Comparison of ENCODE assay signal across 9 mouse cellular contexts in the genomic region with DNA sequence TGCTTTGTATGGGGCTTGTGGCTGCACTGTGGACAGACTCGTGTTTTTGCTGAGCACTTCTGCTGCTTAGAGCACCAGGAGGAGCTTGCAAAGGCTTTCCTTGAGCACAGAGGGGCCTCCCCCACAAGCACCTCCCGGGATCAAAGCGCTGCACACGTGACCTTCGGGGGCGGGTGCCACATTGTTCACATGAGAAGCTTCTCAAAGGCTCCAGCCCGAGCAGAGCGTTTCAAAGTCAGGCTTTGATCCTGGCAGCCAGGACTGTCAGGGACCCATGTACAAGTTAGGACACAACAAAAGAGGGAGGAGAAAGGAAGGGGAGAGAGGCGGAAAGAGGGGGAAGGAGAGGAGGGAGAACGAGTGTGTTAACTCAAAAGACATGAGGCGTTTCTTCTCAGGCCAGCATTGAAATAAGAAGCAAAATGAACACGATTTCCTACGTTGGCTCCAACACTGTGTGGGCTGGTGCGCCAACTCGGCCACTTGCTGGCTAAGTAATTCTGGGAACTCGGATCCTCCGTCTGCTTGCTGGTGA. TPM values are rescaled to one million over a fixed set of nuclear protein-coding genes. Genes with fewer than 3 reads are reported as not detected.
DNase-seq lines count a peak whose midpoint lies in the region; ATAC-seq lines count a peak whose summit lies in the region.
"Had no signal": no experiment of that assay in that cellular context is flagged by ENCODE, and none has a peak within 500 bp of the region (broad histone marks: within the 10 kb centered on the region; RNA-seq: fewer than 3 reads in every experiment).

No protein-coding gene starts in this region.

- no peaks in the 10 kb centered on the region for H3K36me3 ChIP-seq in embryonic facial prominence, embryonic 11.5 days (replicated peaks; ENCODE audit: control insufficient read depth, insufficient read depth, low read depth, low read length)
- H3K36me3 ChIP-seq in heart, embryonic 14.5 days (ENCODE audit: control insufficient read depth, insufficient read depth, low read length) = no peaks in the 10 kb centered on the region
- H3K36me3 ChIP-seq in liver, embryonic 11.5 days (ENCODE audit: control insufficient read depth, insufficient read depth, low read length) = no peaks in the 10 kb centered on the region
- H3K36me3 ChIP-seq in neural tube, embryonic 13.5 days = no peaks in the 10 kb centered on the region
- H3K36me3 ChIP-seq: G1E had no signal

- ATAC-seq in embryonic facial prominence, embryonic 11.5 days (replicated peaks; ENCODE audit: insufficient number of reproducible peaks, low FRiP score, low TSS enrichment, low read depth) = peak; percentile 87
- ATAC-seq in heart, embryonic 14.5 days (ENCODE audit: insufficient number of reproducible peaks, insufficient read depth, low FRiP score, low read depth) = peak; percentile 39; the same call in 1 of the 2 replicates
- no peak for ATAC-seq in liver, embryonic 11.5 days (replicated peaks; ENCODE audit: low FRiP score)
- peak; percentile 74 for ATAC-seq in neural tube, embryonic 13.5 days (ENCODE audit: low read depth)

- H3K4me3 ChIP-seq in embryonic facial prominence, embryonic 11.5 days (ENCODE audit: low read depth, low read length) = no peak overlapping the region
- H3K4me3 ChIP-seq in heart, embryonic 14.5 days (ENCODE audit: control insufficient read depth in 1 of 2, insufficient read depth in 1 of 2, low read depth in 1 of 2, low read length in 2 of 2) = peak overlapping the region; percentile 31 to 46
- H3K4me3 ChIP-seq in liver, embryonic 11.5 days (ENCODE audit: low read depth, low read length) = no peak overlapping the region
- peak overlapping the region; percentile 13 for H3K4me3 ChIP-seq in neural tube, embryonic 13.5 days

- peak; percentile 94 for DNase-seq in heart, adult 11 months
- no peak for DNase-seq in heart, adult 8-10 months (ENCODE audit: low spot score)
- peak; percentile 91 for DNase-seq in embryonic facial prominence, embryonic 11.5 days (ENCODE audit: low spot score)
- peak; percentile 49 for DNase-seq in kidney, postnatal 14 days
- DNase-seq in liver, embryonic 11.5 days (ENCODE audit: low spot score) = peak; percentile 51
- peak; percentile 80 to 86 for DNase-seq in thymus, postnatal 10 days (ENCODE audit: low spot score in 2 of 2)

- no peaks in the 10 kb centered on the region for H3K4me1 ChIP-seq in embryonic facial prominence, embryonic 11.5 days (ENCODE audit: control insufficient read depth, insufficient read depth, low read length)
- peaks cover 7 to 15% of the 10 kb centered on the region in 2 experiments for H3K4me1 ChIP-seq in heart, embryonic 14.5 days (ENCODE audit: control insufficient read depth in 2 of 2, insufficient read depth in 2 of 2, low read length in 2 of 2)
- no peaks in the 10 kb centered on the region; the same call in 1 of the 2 replicates for H3K4me1 ChIP-seq in liver, embryonic 11.5 days (replicated peaks; ENCODE audit: control insufficient read depth, insufficient read depth, low read length)
- peaks cover 18% of the 10 kb centered on the region for H3K4me1 ChIP-seq in neural tube, embryonic 13.5 days (replicated peaks)

- WGBS in embryonic facial prominence, embryonic 11.5 days = under 1% methylated on average over 17 of the region's 17 CpGs
- 2% methylated on average over 17 of the region's 17 CpGs for WGBS in heart, embryonic 14.5 days
- 7% methylated on average over 17 of the region's 17 CpGs for WGBS in liver, embryonic 11.5 days
- under 1% methylated on average over 17 of the region's 17 CpGs for WGBS in neural tube, embryonic 13.5 days

- H3K9me3 ChIP-seq in embryonic facial prominence, embryonic 11.5 days (replicated peaks; ENCODE audit: control insufficient read depth, low read length) = no peaks in the 10 kb centered on the region
- no peaks in the 10 kb centered on the region for H3K9me3 ChIP-seq in heart, embryonic 14.5 days (ENCODE audit: control insufficient read depth, low read length)
- no peaks in the 10 kb centered on the region for H3K9me3 ChIP-seq in liver, embryonic 11.5 days (ENCODE audit: control insufficient read depth, low read length)
- no peaks in the 10 kb centered on the region for H3K9me3 ChIP-seq in neural tube, embryonic 13.5 days
- H3K9me3 ChIP-seq: G1E had no signal

- peak overlapping the region; percentile 50 for H3K9ac ChIP-seq in embryonic facial prominence, embryonic 11.5 days (replicated peaks; ENCODE audit: low read length)
- peak overlapping the region; percentile 52 for H3K9ac ChIP-seq in heart, embryonic 14.5 days (ENCODE audit: low read length)
- H3K9ac ChIP-seq in liver, embryonic 11.5 days (ENCODE audit: low read depth, low read length) = no peak overlapping the region
- no peak overlapping the region; the same call in 1 of the 2 replicates for H3K9ac ChIP-seq in neural tube, embryonic 13.5 days

- peak overlapping the region; percentile 54 for H3K27ac ChIP-seq in embryonic facial prominence, embryonic 11.5 days (replicated peaks; ENCODE audit: low read depth, low read length)
- peak overlapping the region; percentile 61 to 83 for H3K27ac ChIP-seq in heart, embryonic 14.5 days (replicated peaks in 1 of 2; ENCODE audit: control insufficient read depth in 1 of 2, insufficient read depth in 1 of 2, low read depth in 2 of 2, low read length in 2 of 2)
- H3K27ac ChIP-seq in liver, embryonic 11.5 days (ENCODE audit: low read depth, low read length) = no peak overlapping the region
- peak overlapping the region; percentile 42 for H3K27ac ChIP-seq in neural tube, embryonic 13.5 days (replicated peaks)

- peak overlapping the region; percentile 28 for H3K4me2 ChIP-seq in embryonic facial prominence, embryonic 11.5 days (ENCODE audit: low read depth, low read length)
- peak overlapping the region; percentile 64 for H3K4me2 ChIP-seq in heart, embryonic 14.5 days (ENCODE audit: low read length)
- H3K4me2 ChIP-seq in liver, embryonic 11.5 days = peak overlapping the region; percentile 54
- peak overlapping the region; percentile 47 for H3K4me2 ChIP-seq in neural tube, embryonic 13.5 days

- no peaks in the 10 kb centered on the region for H3K27me3 ChIP-seq in embryonic facial prominence, embryonic 11.5 days (ENCODE audit: control insufficient read depth, insufficient read depth, low read length)
- H3K27me3 ChIP-seq in heart, embryonic 14.5 days (ENCODE audit: control insufficient read depth, insufficient read depth, low read length) = no peaks in the 10 kb centered on the region
- no peaks in the 10 kb centered on the region for H3K27me3 ChIP-seq in liver, embryonic 11.5 days (replicated peaks; ENCODE audit: control insufficient read depth, insufficient read depth, low read length)
- H3K27me3 ChIP-seq in neural tube, embryonic 13.5 days = no peaks in the 10 kb centered on the region; the same call in 1 of the 2 replicates

RNA-seq across cellular contexts. Expression of a gene that starts 33.8 kb away (rescaled TPM):
- 1 to 10 TPM; 2.5 to 5.3 (median 3.7) TPM for total RNA-seq in heart, adult 8-10 months (2022)
- polyA plus RNA-seq in embryonic facial prominence, embryonic 11.5 days (2014; fragmentation: Nextera tagmentation; extraction: Ambion mirVana) = 60.1 and 62.6 TPM in 2 replicates
- polyA plus RNA-seq in heart, embryonic 14.5 days (2014; fragmentation: Nextera tagmentation; extraction: Ambion mirVana) = 20.8 and 22.2 TPM in 2 replicates
- polyA plus RNA-seq in liver, embryonic 11.5 days (2014; fragmentation: Nextera tagmentation; extraction: Ambion mirVana) = 13.8 and 15.5 TPM in 2 replicates
- 27.0 and 28.7 TPM in 2 replicates for polyA plus RNA-seq in neural tube, embryonic 13.5 days (2015; fragmentation: Nextera tagmentation; extraction: Ambion mirVana)
- polyA plus RNA-seq: G1E had no signal

Comparison
In these comparisons a context has a peak if more than half of its experiments do, and no peak if none do; other contexts are left out.
1. H3K4me3 ChIP-seq: peak in heart, embryonic 14.5 days (2 of 2) and neural tube, embryonic 13.5 days (single experiment); none in embryonic facial prominence, embryonic 11.5 days (single experiment) and liver, embryonic 11.5 days (single experiment).
2. H3K9ac ChIP-seq: peak in embryonic facial prominence, embryonic 11.5 days (single experiment) and heart, embryonic 14.5 days (single experiment); none in liver, embryonic 11.5 days (single experiment) and neural tube, embryonic 13.5 days (single experiment).
3. Peak in every context shown above with its lines, with median percentiles within 50 percentile points of each other: H3K4me2 ChIP-seq.